Mouse (Mus musculus): ENCODE results near the gene Peak1.

DNA sequence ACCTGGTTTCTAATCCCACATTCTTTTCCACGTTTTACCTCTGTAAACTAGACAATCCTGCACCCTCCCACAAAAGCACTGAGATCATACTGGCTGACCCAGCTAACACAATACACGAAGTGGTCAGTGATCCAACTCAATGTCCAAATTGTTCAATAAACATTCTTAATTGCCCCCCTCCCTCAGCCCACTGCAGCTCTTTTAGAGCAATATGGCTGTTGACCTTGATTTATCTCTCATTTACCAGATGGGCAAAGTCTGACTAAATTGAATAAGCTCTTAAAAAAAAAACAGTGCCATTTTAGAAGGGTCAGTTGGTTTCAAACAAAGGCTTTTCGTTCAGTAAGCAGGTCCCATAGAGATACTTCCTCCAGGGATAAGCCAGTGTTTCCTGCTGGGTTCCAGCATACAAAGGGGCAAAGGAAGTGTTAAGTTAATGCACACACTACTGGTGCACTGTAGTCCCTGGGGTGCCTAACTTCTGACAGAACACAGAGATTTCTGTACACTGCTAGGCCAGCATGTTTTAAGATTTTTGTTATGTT, 114.9 kb downstream of the Peak1 start:
- no peak for TF ChIP-seq MAX (IDR thresholded peaks at IDR 0.05; ENCODE audit: low read length)
- TF ChIP-seq JUND (IDR thresholded peaks at IDR 0.05; ENCODE audit: low read depth, low read length), result no peak
- TF ChIP-seq POLR2AphosphoS5 (IDR thresholded peaks at IDR 0.05; ENCODE audit: borderline replicate concordance, low read depth, low read length), result no peak
- TF ChIP-seq ETS1 (IDR thresholded peaks at IDR 0.05; ENCODE audit: low read depth, low read length), result no peak
- no peak for TF ChIP-seq MAFK (IDR thresholded peaks at IDR 0.05; ENCODE audit: borderline replicate concordance, low read depth, low read length)
- no peak for TF ChIP-seq RAD21 (IDR thresholded peaks at IDR 0.05; ENCODE audit: low read depth, low read length)

All from MEL (cell line).